Mouse (Mus musculus): ENCODE results near the gene Sel1l3.

Gene Sel1l3

GRCm38 (mm10) chr5:53078453-53078852 lies 135.3 kb downstream of the Sel1l3 start:
- peak; percentile 81 to 86 for DNase-seq

- DNase-seq: peak; percentile 54 to 74
Measured at GRCm38 (mm10) chr5:53074553-53074952, 139.2 kb downstream of the Sel1l3 start.

GRCm38 (mm10) chr5:53061532-53062130 lies 152.1 kb downstream of the Sel1l3 start:
- no peak for DNase-seq
